Mouse (Mus musculus): ENCODE measurements around the gene Lrrc25. TPM values are rescaled to one million over a fixed set of nuclear protein-coding genes. Genes with fewer than 3 reads are reported as not detected.

The Lrrc25 gene
- polyA plus RNA-seq, 1 experiment, result not detected

DNA sequence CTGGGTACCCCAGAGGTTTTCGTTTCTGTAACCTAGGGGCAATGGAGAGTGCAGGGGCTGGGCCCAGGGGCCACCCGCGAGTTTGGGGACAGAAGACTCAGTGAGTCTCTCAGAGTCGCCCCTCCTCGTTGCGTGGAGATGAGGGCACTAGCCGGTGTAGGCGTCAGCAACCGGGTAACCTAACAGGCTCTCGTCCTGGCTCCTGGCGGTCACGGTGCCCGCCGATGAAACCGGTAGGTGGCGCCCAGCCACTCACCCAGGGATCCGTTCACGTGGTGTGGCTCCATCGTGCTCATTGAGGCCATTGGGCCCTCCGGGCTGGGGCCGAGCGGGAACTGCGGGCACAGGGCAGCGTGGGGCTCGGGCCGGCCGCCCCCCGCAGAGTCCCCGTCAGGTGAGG is 17.7 kb upstream of the Lrrc25 start:
- H3K4me2 ChIP-seq (ENCODE audit: low read depth), result no peak overlapping the region
- no peaks in the 10 kb centered on the region for H3K79me2 ChIP-seq (ENCODE audit: control insufficient read depth, insufficient read depth)
- TF ChIP-seq POLR2A (IDR thresholded peaks at IDR 0.05; ENCODE audit: insufficient read length, low read depth) (no peak), MYOG (IDR thresholded peaks at IDR 0.05; ENCODE audit: control insufficient read depth in 1 of 3, insufficient read depth in 1 of 3, insufficient read length in 2 of 3, low read depth in 2 of 3) (no peak), SRF (IDR thresholded peaks at IDR 0.05; ENCODE audit: control insufficient read depth, insufficient read length, low read depth) (no peak), CEBPB (IDR thresholded peaks at IDR 0.05; ENCODE audit: insufficient read depth, poor library complexity, severe bottlenecking) (no peak), MYOD1 (IDR thresholded peaks at IDR 0.05; ENCODE audit: control insufficient read depth in 1 of 3, insufficient read length in 2 of 3, low read depth in 2 of 3) (no peak), TCF12 (IDR thresholded peaks at IDR 0.05; ENCODE audit: insufficient read depth, poor library complexity, severe bottlenecking) (no peak), USF1 (IDR thresholded peaks at IDR 0.05; ENCODE audit: low read depth) (no peak), MAX (IDR thresholded peaks at IDR 0.05; ENCODE audit: low read depth) (no peak)
- no peaks in the 10 kb centered on the region for H3K36me3 ChIP-seq (ENCODE audit: control insufficient read depth, insufficient read depth)
- H3K27me3 ChIP-seq (ENCODE audit: control insufficient read depth, insufficient read depth, insufficient read length), result no peaks in the 10 kb centered on the region
- H3K4me3 ChIP-seq, result no peak overlapping the region
- no peak overlapping the region for H3ac ChIP-seq (ENCODE audit: control insufficient read depth, insufficient read length)

DNA sequence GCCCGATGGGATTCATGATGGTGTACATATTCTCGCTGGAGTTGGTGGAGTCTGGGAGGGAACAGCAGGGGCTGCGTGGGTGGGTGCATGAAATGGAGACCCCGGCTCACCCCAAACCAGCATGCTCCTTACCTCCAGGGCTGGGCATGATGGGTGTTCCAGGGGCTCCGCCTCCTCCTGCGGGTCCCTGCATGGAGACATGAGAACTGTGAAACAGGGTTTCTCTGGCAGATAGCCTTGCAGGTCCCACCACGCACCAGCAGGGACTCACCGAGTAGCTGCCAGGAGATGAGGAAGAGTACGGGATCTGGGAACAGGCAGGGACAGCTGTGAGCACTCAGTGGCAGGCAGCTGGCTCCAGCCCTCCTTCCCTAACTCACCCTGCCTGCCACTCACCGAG is 17.2 kb upstream of the Lrrc25 start:
- Histone ChIP-seq H3K4me2 (ENCODE audit: low read depth) (no peak overlapping the region), H3K36me3 (ENCODE audit: control insufficient read depth, insufficient read depth) (no peaks in the 10 kb centered on the region), H3K4me3 (no peak overlapping the region), H3ac (ENCODE audit: control insufficient read depth, insufficient read length) (no peak overlapping the region), H3K79me2 (ENCODE audit: control insufficient read depth, insufficient read depth) (no peaks in the 10 kb centered on the region), H3K27me3 (ENCODE audit: control insufficient read depth, insufficient read depth, insufficient read length) (no peaks in the 10 kb centered on the region)
- no peak for TF ChIP-seq POLR2A (IDR thresholded peaks at IDR 0.05; ENCODE audit: insufficient read length, low read depth)
- no peak for TF ChIP-seq SRF (IDR thresholded peaks at IDR 0.05; ENCODE audit: control insufficient read depth, insufficient read length, low read depth)
- TF ChIP-seq MYOD1 (IDR thresholded peaks at IDR 0.05; ENCODE audit: control insufficient read depth in 1 of 3, insufficient read length in 2 of 3, low read depth in 2 of 3), result peak in 2 of 3 experiments; percentile 16 to 48

DNA sequence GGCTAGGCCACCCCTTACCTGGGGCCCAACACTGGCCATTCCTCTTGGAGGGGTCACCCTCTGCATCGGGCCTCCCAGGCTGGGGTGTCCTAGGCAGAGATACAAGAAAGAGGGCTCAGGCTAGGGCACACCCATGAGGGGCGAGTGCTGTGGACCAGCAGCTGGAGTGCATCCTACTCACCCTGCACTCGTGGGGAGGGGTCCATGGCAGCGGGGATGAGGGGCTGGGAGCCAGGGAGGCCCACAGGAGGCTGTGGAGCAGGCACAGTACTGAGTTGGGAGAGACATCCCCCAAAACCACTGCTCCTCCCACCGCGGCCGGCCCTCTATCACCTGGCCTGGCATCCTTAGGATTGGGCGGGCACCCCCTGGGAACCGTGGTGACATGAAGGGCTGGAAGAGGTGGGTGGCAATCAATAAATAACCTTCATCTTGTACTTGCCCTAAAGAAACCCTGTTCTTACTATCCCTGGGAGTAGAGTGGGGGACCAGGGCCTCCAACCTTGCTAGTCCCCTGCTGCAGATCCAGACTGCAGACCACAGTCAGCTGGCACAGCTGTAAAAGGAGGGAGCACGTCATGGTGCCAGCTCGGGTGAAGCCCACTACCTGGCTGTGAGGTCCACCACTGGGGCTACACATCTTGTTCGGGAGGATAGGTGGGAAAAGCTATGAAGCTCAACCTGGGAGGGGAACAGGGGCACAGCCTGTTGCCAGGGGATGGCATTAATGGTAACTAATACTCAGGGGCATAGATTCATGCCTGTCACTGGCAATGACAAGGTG is 16.3 kb upstream of the Lrrc25 start:
- Histone ChIP-seq H3K27me3 (ENCODE audit: control insufficient read depth, insufficient read depth, insufficient read length) (no peaks in the 10 kb centered on the region), H3K79me2 (ENCODE audit: control insufficient read depth, insufficient read depth) (no peaks in the 10 kb centered on the region), H3K4me2 (ENCODE audit: low read depth) (no peak overlapping the region), H3K36me3 (ENCODE audit: control insufficient read depth, insufficient read depth) (no peaks in the 10 kb centered on the region), H3K4me3 (no peak overlapping the region), H3ac (ENCODE audit: control insufficient read depth, insufficient read length) (no peak overlapping the region)
- TF ChIP-seq MYOG (IDR thresholded peaks at IDR 0.05; ENCODE audit: control insufficient read depth in 1 of 3, insufficient read depth in 1 of 3, insufficient read length in 2 of 3, low read depth in 2 of 3) (no peak), E2F4 (IDR thresholded peaks at IDR 0.05; ENCODE audit: insufficient read depth) (no peak), REST (IDR thresholded peaks at IDR 0.05; ENCODE audit: insufficient read depth, insufficient read length) (no peak), USF1 (IDR thresholded peaks at IDR 0.05; ENCODE audit: low read depth) (no peak), TCF12 (IDR thresholded peaks at IDR 0.05; ENCODE audit: insufficient read depth, poor library complexity, severe bottlenecking) (no peak), POLR2AphosphoS2 (IDR thresholded peaks at IDR 0.05; ENCODE audit: insufficient read length, low read depth) (no peak), MAX (IDR thresholded peaks at IDR 0.05; ENCODE audit: low read depth) (no peak), TCF3 (IDR thresholded peaks at IDR 0.05; ENCODE audit: insufficient read length, low read depth) (no peak), POLR2A (IDR thresholded peaks at IDR 0.05; ENCODE audit: insufficient read length, low read depth) (no peak), SRF (IDR thresholded peaks at IDR 0.05; ENCODE audit: control insufficient read depth, insufficient read length, low read depth) (no peak)

GRCm38 (mm10) chr8:70600473-70601270 is 15.3 kb upstream of the Lrrc25 start:
- H3K79me2 ChIP-seq (ENCODE audit: control insufficient read depth, insufficient read depth), result no peaks in the 10 kb centered on the region
- H3K27me3 ChIP-seq (ENCODE audit: control insufficient read depth, insufficient read depth, insufficient read length), result no peaks in the 10 kb centered on the region
- H3K36me3 ChIP-seq (ENCODE audit: control insufficient read depth, insufficient read depth), result no peaks in the 10 kb centered on the region
- no peak for TF ChIP-seq REST (IDR thresholded peaks at IDR 0.05; ENCODE audit: insufficient read depth, insufficient read length)
- peak in 2 of 3 experiments; percentile 57 to 85 for TF ChIP-seq MYOD1 (IDR thresholded peaks at IDR 0.05; ENCODE audit: control insufficient read depth in 1 of 3, insufficient read length in 2 of 3, low read depth in 2 of 3)
- no peak for TF ChIP-seq TCF12 (IDR thresholded peaks at IDR 0.05; ENCODE audit: insufficient read depth, poor library complexity, severe bottlenecking)
- TF ChIP-seq USF1 (IDR thresholded peaks at IDR 0.05; ENCODE audit: low read depth), result no peak
- TF ChIP-seq POLR2A (IDR thresholded peaks at IDR 0.05; ENCODE audit: insufficient read length, low read depth), result no peak
- TF ChIP-seq MYOG (IDR thresholded peaks at IDR 0.05; ENCODE audit: control insufficient read depth in 1 of 3, insufficient read depth in 1 of 3, insufficient read length in 2 of 3, low read depth in 2 of 3), result peak; percentile 76 to 95 (median 77)
- no peak overlapping the region for H3ac ChIP-seq (ENCODE audit: control insufficient read depth, insufficient read length)
- no peak overlapping the region for H3K4me3 ChIP-seq
- H3K4me2 ChIP-seq (ENCODE audit: low read depth), result no peak overlapping the region

- H3ac ChIP-seq (ENCODE audit: control insufficient read depth, insufficient read length), result no peak overlapping the region
- no peaks in the 10 kb centered on the region for H3K27me3 ChIP-seq (ENCODE audit: control insufficient read depth, insufficient read depth, insufficient read length)
- no peak overlapping the region for H3K4me2 ChIP-seq (ENCODE audit: low read depth)
- TF ChIP-seq REST (IDR thresholded peaks at IDR 0.05; ENCODE audit: insufficient read depth, insufficient read length) (no peak), MYOG (IDR thresholded peaks at IDR 0.05; ENCODE audit: control insufficient read depth in 1 of 3, insufficient read depth in 1 of 3, insufficient read length in 2 of 3, low read depth in 2 of 3) (no peak), POLR2AphosphoS2 (IDR thresholded peaks at IDR 0.05; ENCODE audit: insufficient read length, low read depth) (no peak), POLR2A (IDR thresholded peaks at IDR 0.05; ENCODE audit: insufficient read length, low read depth) (no peak), CEBPB (IDR thresholded peaks at IDR 0.05; ENCODE audit: insufficient read depth, poor library complexity, severe bottlenecking) (no peak), MYOD1 (IDR thresholded peaks at IDR 0.05; ENCODE audit: control insufficient read depth in 1 of 3, insufficient read length in 2 of 3, low read depth in 2 of 3) (no peak), E2F4 (IDR thresholded peaks at IDR 0.05; ENCODE audit: insufficient read depth) (no peak), TCF3 (IDR thresholded peaks at IDR 0.05; ENCODE audit: insufficient read length, low read depth) (no peak), MAX (IDR thresholded peaks at IDR 0.05; ENCODE audit: low read depth) (no peak), USF1 (IDR thresholded peaks at IDR 0.05; ENCODE audit: low read depth) (no peak), SRF (IDR thresholded peaks at IDR 0.05; ENCODE audit: control insufficient read depth, insufficient read length, low read depth) (no peak), TCF12 (IDR thresholded peaks at IDR 0.05; ENCODE audit: insufficient read depth, poor library complexity, severe bottlenecking) (no peak)
- no peak overlapping the region for H3K4me3 ChIP-seq
- no peaks in the 10 kb centered on the region for H3K36me3 ChIP-seq (ENCODE audit: control insufficient read depth, insufficient read depth)
- no peaks in the 10 kb centered on the region for H3K79me2 ChIP-seq (ENCODE audit: control insufficient read depth, insufficient read depth)
Observed at GRCm38 (mm10) chr8:70601271-70601649, 14.7 kb upstream of the Lrrc25 start.

All from myocyte (in vitro differentiated cells).